Mouse (Mus musculus) stomach, embryonic 14.5 days (tissue): ENCODE data around the gene Pfpl. TPM values are rescaled to one million over a fixed set of nuclear protein-coding genes. Genes with fewer than 3 reads are reported as not detected.

Experiments used
- ATAC-seq: fragments of 200-750 bp; cut with Nextera tagmentation; 2 replicates; pipeline ENCODE4 v1.8.0; 2017; ENCODE audit warnings: low read depth, moderate TSS enrichment; ENCODE audit not compliant: insufficient number of reproducible peaks, insufficient read depth, low FRiP score
- H3K27ac ChIP-seq: fragments of 300-500 bp; sonication (generic); 2 replicates; pipeline ENCODE4 v1.5.1; 2014; ENCODE audit warnings: mild to moderate bottlenecking, low read length, moderate library complexity, mixed read lengths
- H3K27me3 ChIP-seq: fragments of 300-500 bp; sonication (generic); 2 replicates; pipeline ENCODE4 v1.6.1; 2014; ENCODE audit warnings: low read length, control low read depth, mixed read lengths; ENCODE audit not compliant: control insufficient read depth, insufficient read depth
- H3K36me3 ChIP-seq: fragments of 300-500 bp; sonication (generic); 2 replicates; pipeline ENCODE4 v1.6.1; 2014; ENCODE audit warnings: mild to moderate bottlenecking, control low read depth, low read length, moderate library complexity, mixed read lengths; ENCODE audit not compliant: control insufficient read depth, insufficient read depth
- H3K4me1 ChIP-seq: fragments of 300-500 bp; sonication (generic); 2 replicates; pipeline ENCODE4 v1.6.1; 2014; ENCODE audit warnings: low read length, control low read depth, mixed read lengths; ENCODE audit not compliant: control insufficient read depth, insufficient read depth
- H3K4me2 ChIP-seq: fragments of 300-500 bp; sonication (generic); replicated peaks from 2 replicates; pipeline ENCODE4 v1.6.1; 2014; ENCODE audit warnings: low read depth, low read length, control low read depth
- H3K4me3 ChIP-seq: fragments of 300-500 bp; sonication (generic); 2 replicates; pipeline ENCODE4 v1.5.1; 2014; ENCODE audit warnings: low read depth, low read length, control low read depth
- H3K9ac ChIP-seq: fragments of 300-500 bp; sonication (generic); replicated peaks from 2 replicates; pipeline ENCODE4 v1.6.1; 2014; ENCODE audit warnings: low read depth, mild to moderate bottlenecking, control low read depth, low read length, moderate library complexity, mixed read lengths
- H3K9me3 ChIP-seq: fragments of 300-500 bp; sonication (generic); 2 replicates; pipeline ENCODE4 v1.6.1; 2016; ENCODE audit warnings: low read depth, low read length, control low read depth; ENCODE audit not compliant: control insufficient read depth
- WGBS: fragments of 180-500 bp; shearing (Covaris S2); extraction: QIAGEN DNeasy Blood & Tissue Kit; methylation state at CpG from one replicate; pipeline ENCODE4 v1.1.7; 2014; 5-methylcytosine and 5-hydroxymethylcytosine counted together
- polyA plus RNA-seq: library from polyadenylated mRNA; unstranded; fragments of >200 nt; fragmentation: Nextera tagmentation; extraction: Ambion mirVana; gene quantifications from 2 replicates; pipeline ENCODE4 v1.2.1, GENCODE M21; 2014

Pfpl gene
- polyA plus RNA-seq, 1 experiment from 2014 or later: not detected

- H3K9ac ChIP-seq: no peak overlapping the region
- H3K4me1 ChIP-seq: peaks cover 9% of the 10 kb centered on the region; the same call in 1 of the 2 replicates
- ATAC-seq: no peak
- H3K4me2 ChIP-seq: no peak overlapping the region
- WGBS: 66% methylated on average over 3 of the region's 3 CpGs
- peaks cover 15% of the 10 kb centered on the region for H3K36me3 ChIP-seq
- no peaks in the 10 kb centered on the region for H3K9me3 ChIP-seq
- no peaks in the 10 kb centered on the region for H3K27me3 ChIP-seq
- no peak overlapping the region for H3K4me3 ChIP-seq
- H3K27ac ChIP-seq: peak overlapping the region; percentile 48; the same call in 1 of the 2 replicates
These were observed 44.2 kb downstream of the Pfpl start for GRCm38 (mm10) chr19:12471866-12472265.

- peaks cover 9% of the 10 kb centered on the region; the same call in 1 of the 2 replicates for H3K4me1 ChIP-seq
- H3K4me2 ChIP-seq: no peak overlapping the region
- no peak overlapping the region for H3K4me3 ChIP-seq
- H3K27ac ChIP-seq: peak overlapping the region; percentile 45; the same call in 1 of the 2 replicates
- no peaks in the 10 kb centered on the region for H3K27me3 ChIP-seq
- no peak overlapping the region for H3K9ac ChIP-seq
- no peaks in the 10 kb centered on the region for H3K9me3 ChIP-seq
- H3K36me3 ChIP-seq: peaks cover 15% of the 10 kb centered on the region
- 73% methylated on average over 5 of the region's 5 CpGs for whole genome bisulfite sequencing
- ATAC-seq: peak; percentile 39; the same call in 1 of the 2 replicates
These were observed 44.8 kb downstream of the Pfpl start for GRCm38 (mm10) chr19:12472381-12472976.

- Histone ChIP-seq H3K36me3 (peaks cover 20% of the 10 kb centered on the region), H3K4me2 (no peak overlapping the region), H3K4me1 (peaks cover 9% of the 10 kb centered on the region; the same call in 1 of the 2 replicates), H3K27ac (peak overlapping the region; percentile 45; the same call in 1 of the 2 replicates), H3K9ac (no peak overlapping the region), H3K4me3 (no peak overlapping the region), H3K9me3 (no peaks in the 10 kb centered on the region), H3K27me3 (no peaks in the 10 kb centered on the region)
- 65% methylated on average over 4 of the region's 4 CpGs for WGBS
- no peak for ATAC-seq
These were observed 45.5 kb downstream of the Pfpl start for GRCm38 (mm10) chr19:12473201-12473641.

- no peaks in the 10 kb centered on the region for H3K9me3 ChIP-seq
- H3K4me1 ChIP-seq: peaks cover 9% of the 10 kb centered on the region; the same call in 1 of the 2 replicates
- no peak overlapping the region for H3K27ac ChIP-seq
- no peak overlapping the region for H3K4me3 ChIP-seq
- H3K9ac ChIP-seq: no peak overlapping the region
- peaks cover 23% of the 10 kb centered on the region for H3K36me3 ChIP-seq
- no peaks in the 10 kb centered on the region for H3K27me3 ChIP-seq
- no peak for ATAC-seq
- no peak overlapping the region for H3K4me2 ChIP-seq
- 95% methylated on average over 4 of the region's 4 CpGs for WGBS
These were observed 46.2 kb downstream of the Pfpl start for GRCm38 (mm10) chr19:12473951-12474350.

- Histone ChIP-seq H3K36me3 (peaks cover 21% of the 10 kb centered on the region), H3K4me2 (no peak overlapping the region), H3K4me3 (no peak overlapping the region), H3K9me3 (no peaks in the 10 kb centered on the region), H3K27me3 (no peaks in the 10 kb centered on the region), H3K27ac (peak overlapping the region; percentile 74; the same call in 1 of the 2 replicates), H3K9ac (no peak overlapping the region), H3K4me1 (peaks cover 9% of the 10 kb centered on the region; the same call in 1 of the 2 replicates)
- WGBS: 55% methylated on average over 15 of the region's 15 CpGs
- ATAC-seq: peak; percentile 91
These were observed 47.9 kb downstream of the Pfpl start for GRCm38 (mm10) chr19:12475380-12476250.

- H3K27ac ChIP-seq: no peak overlapping the region
- H3K4me1 ChIP-seq: peaks cover 9% of the 10 kb centered on the region; the same call in 1 of the 2 replicates
- WGBS: 47% methylated on average over 5 of the region's 5 CpGs
- H3K4me3 ChIP-seq: no peak overlapping the region
- no peaks in the 10 kb centered on the region for H3K9me3 ChIP-seq
- no peaks in the 10 kb centered on the region for H3K27me3 ChIP-seq
- no peak for ATAC-seq
- no peak overlapping the region for H3K9ac ChIP-seq
- H3K4me2 ChIP-seq: no peak overlapping the region
- peaks cover 30% of the 10 kb centered on the region for H3K36me3 ChIP-seq
These were observed 49.1 kb downstream of the Pfpl start for GRCm38 (mm10) chr19:12476721-12477270.

GRCm38 (mm10) chr19:12478369-12478768 lies 50.7 kb downstream of the Pfpl start:
- no peak overlapping the region for H3K4me3 ChIP-seq
- peaks cover 9% of the 10 kb centered on the region; the same call in 1 of the 2 replicates for H3K4me1 ChIP-seq
- no peak for ATAC-seq
- no peak overlapping the region for H3K27ac ChIP-seq
- no peaks in the 10 kb centered on the region for H3K9me3 ChIP-seq
- peaks cover 38% of the 10 kb centered on the region; the same call in 1 of the 2 replicates for H3K36me3 ChIP-seq
- 88% methylated on average over 6 of the region's 6 CpGs for WGBS
- no peak overlapping the region for H3K9ac ChIP-seq
- no peak overlapping the region for H3K4me2 ChIP-seq
- H3K27me3 ChIP-seq: no peaks in the 10 kb centered on the region
